Mouse (Mus musculus): ENCODE results near the gene Vsir.
A peak's percentile ranks its signal among the peaks of the same experiment; 100 is the strongest.

Vsir gene

DNA sequence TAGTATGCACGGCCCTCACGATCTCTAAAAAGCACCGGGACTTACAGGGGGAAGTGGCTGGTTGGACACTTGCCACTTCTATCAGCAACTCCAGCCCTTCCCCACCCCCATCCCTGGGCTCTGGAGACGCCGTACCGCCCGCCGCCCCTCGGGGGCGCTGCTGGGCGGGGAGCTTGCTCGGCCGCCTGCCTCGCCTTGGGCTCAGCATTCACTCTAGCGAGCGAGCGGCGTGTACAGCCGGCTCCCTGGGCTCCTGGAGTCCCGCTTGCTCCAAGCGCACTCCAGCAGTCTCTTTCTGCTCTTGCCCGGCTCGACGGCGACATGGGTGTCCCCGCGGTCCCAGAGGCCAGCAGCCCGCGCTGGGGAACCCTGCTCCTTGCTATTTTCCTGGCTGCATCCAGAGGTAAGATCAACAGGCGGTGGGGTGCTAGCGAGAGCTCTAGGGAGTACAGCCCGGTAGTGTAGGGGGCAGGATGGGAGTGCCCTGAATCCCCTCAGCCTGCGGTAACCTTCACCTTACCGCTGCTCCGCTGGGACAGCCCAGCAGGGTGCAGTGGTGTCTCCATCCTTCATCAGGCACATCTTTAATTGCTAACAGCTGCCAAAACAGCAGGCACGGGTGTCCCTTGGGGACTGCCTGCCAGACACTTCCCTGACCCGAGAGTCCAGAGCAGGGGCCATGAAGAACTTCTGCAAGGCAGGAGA lies at the start of gene Vsir:
TSS of gene Vsir (plus strand) at position 151 of the 705 bp plus-strand sequence.
- peak; percentile 56 to 65 for DNase-seq (ENCODE audit: low spot score in 2 of 2)

DNA sequence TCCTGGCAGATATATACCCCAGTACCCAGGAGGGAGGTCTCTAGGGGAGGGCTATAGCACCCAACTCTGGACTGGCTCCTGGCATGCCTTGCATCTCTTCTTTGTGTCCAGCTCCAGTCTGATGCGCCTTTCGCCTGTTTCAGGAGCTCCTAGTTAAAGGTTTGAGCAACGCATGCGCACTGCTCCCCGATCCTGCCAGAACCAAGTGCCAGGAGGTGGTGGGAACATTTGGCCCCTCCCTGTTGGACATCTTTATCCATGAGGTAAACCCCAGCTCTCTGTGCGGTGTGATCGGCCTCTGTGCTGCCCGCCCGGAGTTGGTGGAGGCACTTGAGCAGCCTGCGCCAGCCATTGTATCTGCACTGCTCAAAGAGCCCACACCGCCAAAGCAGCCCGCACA lies 47.0 kb upstream of the Vsir start:
- DNase-seq (ENCODE audit: low spot score in 2 of 2): no peak

DNA sequence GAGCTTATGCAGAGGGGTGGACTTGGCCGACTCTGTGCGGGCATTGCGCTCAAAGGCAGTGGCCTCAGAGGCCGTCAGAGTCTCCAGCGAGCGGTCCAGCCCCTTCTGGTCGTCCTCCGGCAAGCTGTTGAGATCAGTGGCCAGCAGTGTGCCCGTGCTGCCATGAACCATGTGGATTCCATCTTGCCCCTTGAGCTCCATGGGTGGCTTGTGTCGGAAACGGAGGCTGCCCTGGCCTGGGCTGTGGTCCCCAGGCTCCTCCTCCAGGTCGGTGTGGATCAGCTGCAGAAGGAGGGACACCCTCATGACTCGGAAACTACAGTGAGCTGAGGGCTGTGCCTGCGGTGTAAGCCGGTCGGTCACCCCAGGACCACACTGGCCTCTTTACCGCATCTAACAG lies 43.2 kb upstream of the Vsir start:
- no peak for DNase-seq (ENCODE audit: low spot score in 2 of 2)

DNA sequence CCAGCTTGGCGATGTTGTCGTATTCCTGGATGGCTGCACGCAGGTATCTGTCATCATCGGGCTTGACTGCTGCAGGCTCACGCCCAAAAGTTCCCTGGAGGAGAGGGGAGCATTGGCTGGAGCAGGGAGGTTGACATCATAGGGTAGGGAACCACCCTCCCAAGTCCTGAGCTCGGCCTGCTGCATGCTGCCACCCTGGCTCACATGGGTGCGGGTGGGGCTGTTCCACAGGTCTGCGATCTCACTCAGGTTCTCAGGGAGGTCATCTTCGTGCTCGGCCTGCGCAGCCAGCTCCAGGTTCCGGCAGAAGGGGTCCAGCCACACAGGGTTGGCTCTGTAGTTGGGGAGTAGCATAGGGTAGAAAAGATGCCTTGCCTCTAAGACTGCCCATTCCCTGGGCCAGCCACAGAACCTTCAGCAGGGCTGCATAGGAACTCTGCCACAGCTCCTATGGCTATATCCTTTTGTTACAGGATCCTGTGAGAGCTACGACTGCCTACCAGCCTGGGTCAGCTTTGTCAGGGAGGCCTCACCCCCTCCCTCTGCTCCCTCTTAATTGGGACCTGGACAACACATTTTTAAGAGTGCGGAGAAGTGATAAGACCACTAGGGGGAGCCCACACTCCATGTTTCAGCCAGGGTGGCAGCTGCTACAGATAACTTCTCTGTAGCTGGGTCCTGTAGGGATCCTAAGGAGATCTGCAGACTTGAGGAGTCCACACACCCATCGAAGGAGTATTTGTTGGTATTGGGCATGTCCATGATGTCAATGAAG lies 41.6 kb upstream of the Vsir start:
- peak; percentile 66 to 69 for DNase-seq (ENCODE audit: low spot score in 2 of 2)

DNA sequence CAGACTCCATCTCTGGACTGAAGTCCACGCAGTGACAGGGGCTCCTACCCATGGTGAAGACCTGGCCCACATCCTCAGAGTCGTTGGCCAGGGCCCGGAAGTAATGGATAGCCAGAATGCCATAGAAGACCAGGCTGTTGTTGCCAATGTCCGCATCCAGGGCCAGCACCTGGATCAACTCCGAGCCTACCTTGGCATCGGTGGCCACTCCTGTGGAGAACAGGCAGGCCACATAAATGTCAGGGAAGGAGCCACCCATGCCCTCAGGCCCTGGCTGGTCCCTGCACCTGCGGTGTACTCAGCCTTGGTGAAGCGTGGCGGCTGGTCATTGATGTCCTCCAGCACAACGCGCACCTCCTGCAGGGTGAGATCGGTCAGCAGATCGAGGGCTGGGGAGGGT lies 36.0 kb upstream of the Vsir start:
- DNase-seq (ENCODE audit: low spot score in 2 of 2): no peak

DNA sequence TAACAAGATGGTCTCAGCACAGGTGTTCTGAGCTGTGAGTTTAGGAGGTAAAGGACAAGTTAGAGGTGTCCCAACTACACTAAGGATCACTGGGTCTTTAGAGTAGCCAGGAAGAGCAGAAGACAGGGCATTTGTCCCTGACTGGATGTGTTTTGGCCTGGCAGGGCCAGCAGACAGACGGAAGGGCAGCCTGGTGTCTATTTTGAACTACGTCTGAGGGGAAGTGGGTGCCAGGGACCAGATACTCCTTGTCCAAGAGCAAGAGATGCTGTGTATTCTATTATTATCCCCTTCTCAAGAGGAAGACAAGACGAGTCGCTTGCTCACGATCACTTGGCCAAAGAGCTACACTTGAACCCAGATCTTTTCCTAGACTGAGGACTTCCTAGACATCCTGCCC lies 33.0 kb upstream of the Vsir start:
- no peak for DNase-seq (ENCODE audit: low spot score in 2 of 2)

DNA sequence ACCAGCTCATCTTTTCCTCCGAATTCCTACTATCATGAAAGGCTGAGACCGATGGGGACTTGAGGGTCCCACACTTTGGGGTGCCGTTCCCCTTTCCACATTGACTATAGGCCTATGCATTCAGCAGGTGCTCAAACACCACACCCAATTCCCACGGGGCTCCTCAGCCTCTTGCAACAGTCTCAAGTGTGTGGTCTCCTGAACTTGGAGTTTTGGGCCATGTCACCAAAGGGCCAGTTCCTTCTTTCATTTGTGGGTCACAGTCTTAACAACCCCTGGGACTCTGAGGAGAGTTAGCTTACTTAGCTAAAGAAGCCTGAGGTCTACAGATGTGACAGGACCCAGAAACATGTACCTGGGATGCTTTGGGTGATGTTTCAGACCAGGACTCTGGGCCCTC lies 30.5 kb upstream of the Vsir start:
- DNase-seq (ENCODE audit: low spot score in 2 of 2): no peak

DNA sequence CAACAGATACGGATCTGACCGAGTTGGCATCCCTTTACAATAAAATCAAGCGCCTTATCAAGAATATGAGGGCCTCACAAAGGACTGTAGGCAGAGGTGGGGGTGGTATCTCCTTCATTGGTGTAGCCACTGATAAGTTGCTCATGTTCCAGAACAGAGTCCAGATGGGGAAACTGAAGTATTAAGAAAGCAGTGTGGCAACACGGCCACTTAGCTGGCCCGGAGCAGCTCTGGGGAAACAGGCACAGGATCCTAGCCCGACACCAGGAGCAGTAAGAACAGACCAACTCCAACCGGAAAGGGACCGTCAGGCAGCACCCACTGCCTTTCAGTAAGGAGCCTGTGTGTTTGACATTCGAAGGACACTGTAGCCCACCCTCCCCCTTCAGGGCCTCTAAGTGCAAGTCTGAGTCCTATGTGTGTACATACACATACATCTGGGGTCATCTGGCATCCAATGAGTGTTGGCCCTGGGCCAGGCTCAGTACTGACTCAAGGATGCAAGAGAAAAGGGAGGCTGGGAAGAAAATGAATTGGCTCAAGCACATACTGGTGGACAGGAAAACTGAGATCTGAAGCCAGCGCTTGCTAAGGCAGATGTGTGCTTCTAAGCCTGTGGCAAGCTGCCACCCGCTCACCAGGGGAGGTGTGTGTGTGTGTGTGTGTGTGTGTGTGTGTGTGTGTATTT lies 17.5 kb upstream of the Vsir start:
- DNase-seq (ENCODE audit: low spot score in 2 of 2): no peak

DNA sequence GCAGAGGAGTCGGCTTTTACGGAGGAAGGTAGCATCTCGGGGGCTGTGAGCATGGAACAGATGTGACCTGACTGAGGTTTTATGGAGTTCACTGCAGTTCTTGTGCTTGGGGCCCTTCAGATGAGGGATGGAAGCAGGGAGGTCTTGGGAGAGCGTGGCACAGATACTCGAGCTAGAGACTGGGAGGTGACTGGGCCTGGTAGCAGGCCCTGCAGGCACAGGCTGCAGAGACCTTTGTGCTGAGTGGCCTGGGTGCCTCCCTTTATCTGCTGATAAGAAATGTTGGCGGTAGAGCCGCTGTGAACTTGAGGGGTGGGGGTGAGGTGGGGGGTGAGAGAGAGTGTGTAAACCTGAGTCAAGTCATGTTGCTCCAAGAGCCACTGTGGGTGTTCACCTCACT lies 12.1 kb upstream of the Vsir start:
- no peak for DNase-seq (ENCODE audit: low spot score in 2 of 2)

DNA sequence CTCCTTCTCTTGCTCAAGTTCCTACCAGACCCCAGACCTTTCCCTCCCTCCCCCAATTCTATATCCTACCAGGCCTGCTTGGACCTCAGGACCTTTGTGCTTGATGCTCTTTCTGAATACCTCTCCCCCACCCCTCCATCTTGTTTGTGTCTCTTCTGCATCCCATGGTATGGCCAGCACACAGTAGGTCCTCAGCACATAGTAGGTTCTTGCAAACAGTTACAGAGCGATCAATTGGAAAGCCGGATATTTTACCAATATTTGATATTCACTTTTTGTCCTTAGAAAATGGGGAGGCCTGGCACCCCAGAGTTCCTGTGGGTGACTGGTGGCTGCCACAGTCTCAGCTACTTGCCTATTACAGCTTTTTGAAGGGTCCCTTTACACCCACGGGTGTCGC lies 11.6 kb upstream of the Vsir start:
- DNase-seq (ENCODE audit: low spot score in 2 of 2): no peak

DNA sequence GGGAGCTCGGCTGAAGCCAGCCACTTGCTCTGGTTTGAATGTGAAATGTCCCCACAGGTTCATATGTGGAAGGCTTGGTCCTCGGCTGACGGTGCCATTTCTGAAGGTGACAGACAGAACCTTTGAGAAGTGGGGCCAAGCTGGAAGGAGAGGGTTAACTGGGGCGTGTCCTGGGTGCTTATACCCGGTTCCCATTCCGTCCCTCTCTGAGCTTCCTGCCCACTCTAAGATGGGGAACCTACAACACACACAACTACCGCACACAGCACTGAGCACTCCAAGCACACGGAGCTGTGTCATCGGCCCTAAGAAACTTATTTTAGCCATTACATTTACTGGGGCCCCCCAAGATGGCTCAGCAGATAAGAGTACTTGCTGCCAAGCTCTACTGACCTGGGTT lies 5.1 kb upstream of the Vsir start:
- DNase-seq (ENCODE audit: low spot score in 2 of 2): no peak

DNA sequence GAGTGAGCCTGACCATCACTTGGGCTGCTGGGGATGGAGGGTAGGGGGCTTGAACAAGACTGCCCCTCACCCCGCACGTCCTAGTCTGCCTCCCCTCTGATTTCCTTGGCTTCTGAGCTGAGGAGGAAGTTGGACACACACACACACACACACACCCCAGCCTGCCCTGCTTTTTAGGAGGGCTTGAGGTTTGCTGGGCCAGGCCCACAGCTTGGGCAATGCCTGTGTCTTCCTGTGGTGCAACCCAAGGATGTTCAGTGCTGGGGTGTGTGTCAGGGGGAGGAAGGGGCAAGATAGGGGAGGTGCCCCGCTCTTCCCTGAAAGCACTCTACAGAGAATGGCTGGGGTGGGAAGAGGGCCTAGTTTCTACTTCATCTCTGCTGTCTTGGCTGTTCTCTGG lies 2.5 kb upstream of the Vsir start:
- DNase-seq (ENCODE audit: low spot score in 2 of 2): no peak

DNA sequence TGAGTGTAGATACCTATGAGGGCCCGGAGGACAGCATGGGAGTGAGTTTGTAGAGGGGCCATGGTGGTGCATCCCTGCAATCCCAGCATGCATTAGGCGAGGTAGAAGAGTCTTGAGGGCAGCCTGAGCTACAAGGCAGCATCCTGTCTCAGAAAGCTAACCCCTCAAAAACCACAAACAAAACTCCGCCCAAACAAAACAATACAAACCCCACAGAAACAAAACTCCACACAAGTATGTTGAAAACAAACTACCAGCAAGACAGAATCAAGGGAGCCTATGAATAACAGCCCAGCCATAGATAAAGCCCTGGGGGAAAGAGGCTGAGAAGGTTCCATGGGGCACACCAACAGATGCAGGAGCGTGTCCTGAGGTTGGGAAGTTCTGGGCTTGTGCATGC lies 595 bp upstream of the Vsir start:
- no peak for DNase-seq (ENCODE audit: low spot score in 2 of 2)

DNA sequence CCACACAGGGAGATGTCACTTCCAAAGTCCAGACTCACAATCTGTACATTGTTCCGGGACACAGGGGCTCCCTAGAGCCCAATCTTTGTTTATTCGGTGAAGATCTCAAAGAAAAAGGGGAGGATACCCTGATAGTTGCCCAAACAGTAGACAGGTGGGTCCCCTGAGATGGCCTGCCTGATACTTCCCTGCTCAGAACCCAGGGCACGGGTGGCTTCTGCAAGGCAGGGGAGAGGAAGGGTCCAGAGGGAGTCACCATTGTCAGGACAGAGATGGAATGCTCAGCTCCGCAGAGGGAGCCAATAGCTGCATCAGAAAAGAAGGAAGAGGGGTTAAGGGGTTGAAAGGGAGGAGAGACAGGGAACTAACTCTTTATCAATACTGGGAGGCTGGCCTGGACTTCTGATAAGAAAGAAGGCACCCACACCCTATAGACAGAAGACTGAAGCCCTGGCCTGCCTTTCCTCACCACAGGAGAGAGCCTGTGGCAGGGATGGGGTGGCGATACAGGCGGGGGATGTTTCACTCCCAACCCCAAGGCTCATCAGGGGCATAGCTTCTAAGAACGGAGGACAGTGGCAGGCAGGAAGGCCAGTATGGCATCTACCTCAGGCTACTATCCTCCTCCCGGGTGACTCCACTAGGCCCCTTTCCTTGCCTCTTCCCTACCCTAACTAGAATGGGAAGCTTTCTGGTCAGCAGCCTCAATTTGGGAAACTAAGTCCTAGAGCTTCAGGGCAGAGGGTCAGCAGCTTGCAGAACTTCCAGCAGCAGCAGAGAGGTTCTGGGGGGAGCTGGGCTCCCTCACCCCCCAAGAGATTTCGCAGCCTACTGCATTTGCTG lies 1.3 kb downstream of the Vsir start:
- DNase-seq (ENCODE audit: low spot score in 2 of 2): no peak

DNA sequence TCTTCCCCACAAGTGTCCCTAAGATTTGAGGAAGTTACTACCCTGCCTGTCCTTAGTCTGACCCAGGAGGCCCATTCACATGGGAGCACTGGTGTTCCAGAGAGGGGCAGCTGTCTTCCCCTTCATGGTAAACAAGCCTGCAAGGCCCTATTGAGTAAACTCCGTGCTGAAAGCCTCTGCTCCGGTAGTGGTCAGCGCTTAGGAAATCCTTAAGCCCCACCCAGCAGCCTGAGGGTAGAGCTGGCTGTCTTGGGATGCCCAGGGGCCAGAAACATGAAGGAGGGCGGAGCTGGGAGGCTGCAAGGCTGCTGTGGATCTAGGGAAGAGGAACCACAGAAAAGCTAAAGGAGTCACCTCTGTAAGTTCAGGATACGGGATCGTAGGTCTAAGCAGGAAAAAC lies 2.4 kb downstream of the Vsir start:
- no peak for DNase-seq (ENCODE audit: low spot score in 2 of 2)

DNA sequence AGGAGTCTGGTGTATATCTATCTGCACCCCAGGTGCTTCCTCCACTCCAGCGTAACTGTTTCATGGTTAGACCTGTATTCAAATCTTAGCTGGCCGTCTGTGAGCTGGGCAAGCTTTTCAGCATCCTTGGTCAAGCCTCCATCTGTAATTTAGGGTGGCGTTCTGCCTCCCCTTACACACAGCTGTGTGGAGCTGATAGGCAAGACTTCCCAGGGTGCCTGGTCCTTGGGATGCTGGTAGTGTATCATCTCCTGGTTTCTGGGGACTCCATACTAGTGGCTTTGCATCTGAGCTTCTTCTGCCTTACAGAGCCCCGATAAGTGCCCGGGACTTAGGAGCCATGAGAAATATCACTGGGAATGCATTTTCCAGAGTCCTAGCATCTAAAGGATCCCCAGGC lies 3.0 kb downstream of the Vsir start:
- no peak for DNase-seq (ENCODE audit: low spot score in 2 of 2)

DNA sequence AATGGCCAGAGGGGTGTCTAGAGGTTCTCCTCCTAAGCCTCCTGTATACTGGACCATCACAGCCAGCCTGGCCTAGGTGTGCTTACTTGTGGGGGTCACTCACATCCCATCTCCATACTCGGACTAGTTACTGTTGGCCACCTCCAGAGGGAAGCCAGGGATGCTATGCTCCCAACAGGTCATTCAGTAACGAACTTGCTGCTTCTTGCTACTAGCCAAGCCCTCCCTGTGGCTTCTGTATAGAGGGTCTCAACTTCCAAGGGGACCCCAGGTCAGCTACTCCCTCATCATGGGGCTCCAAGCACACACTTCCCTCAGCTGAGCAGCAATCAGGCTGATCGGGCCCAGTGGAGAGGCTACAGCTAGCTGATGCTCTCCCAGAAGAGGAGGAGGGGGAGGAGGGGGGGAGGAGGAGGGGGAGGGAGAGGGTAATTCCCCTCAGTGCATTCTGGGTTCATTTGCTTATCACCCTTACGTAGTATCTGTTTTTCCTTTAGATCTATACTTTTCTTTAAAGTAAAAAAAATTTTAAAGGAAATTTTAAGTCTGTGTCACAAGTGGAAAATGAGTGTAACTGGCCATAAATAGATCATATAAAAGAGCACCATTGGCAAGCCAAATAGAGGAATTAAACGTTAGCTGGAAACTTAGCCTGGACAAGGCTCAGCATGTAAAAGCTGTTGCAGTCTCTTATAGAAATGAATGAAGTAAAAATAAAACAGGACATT lies 3.6 kb downstream of the Vsir start:
- DNase-seq (ENCODE audit: low spot score in 2 of 2): no peak

DNA sequence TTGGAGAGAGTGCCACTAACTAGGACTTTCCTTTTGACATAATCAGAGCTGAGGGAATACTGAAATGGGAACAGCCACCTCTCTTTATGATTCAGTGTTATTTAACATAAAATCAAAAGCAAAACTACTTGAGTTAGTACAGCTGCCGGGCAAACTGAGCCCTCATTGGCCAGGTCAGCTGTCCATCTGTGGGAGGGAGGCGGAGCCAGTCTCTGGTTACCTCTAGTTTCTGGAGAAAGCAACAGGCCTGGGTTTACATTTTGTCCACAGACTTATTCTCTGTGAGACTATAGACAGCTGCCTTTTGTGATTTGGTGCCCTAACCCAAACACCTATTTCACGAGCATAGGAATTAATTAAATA lies 4.1 kb downstream of the Vsir start:
- DNase-seq (ENCODE audit: low spot score in 2 of 2): peak in 1 of 2 experiments; percentile 60

DNA sequence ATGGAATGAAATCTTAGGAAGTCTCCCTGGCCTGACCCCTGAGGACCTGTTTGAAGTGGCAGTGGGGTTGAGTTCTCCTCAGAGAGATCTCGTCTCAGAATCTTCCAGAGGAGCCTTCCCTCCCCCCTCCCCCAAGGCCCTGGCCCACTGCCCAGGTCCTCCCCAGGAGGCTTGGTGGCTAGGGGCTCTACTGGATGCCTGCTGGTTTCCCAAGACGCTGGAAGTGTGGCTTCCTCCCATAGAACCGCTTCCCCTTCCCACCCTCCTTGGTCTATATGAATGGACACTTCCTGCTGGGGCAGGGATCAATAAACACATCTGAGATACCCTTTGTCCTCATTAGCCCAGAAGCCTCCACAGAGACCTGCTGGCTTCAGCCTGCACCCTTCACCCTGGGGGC lies 4.6 kb downstream of the Vsir start:
- no peak for DNase-seq (ENCODE audit: low spot score in 2 of 2)

DNA sequence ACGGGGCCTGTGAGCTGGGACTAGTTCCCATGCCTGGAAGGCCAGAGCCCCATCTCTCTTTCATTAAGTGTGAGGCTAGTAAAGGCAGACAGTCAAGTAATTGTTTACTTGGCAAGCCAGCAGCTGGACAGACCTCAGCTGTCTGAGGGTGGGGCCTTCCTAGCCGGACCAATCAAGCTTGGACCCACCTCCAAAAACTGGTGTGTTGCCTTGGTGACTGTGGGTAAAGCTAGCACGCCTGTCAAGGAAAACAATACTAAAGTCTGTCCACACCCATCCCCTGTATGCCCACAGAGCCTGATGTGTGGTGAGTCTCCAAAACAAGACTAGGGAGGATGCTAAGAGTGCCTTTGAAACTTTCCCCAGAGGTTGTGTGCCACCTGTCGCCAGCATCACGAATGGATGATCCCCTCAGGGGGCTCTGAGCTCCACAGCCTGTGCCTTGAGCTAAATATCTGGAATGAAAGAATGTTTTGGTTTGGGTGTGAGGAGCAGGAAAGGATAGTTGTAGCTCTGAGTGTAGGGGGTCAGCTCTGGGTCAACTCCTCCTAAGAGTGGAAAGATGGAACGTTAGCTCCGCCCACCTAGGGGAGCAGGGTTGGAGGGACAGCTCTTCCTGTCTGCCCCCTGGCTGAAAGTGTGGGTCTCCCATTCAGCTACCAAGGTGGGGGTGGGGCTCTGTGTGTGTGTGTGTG lies 5.3 kb downstream of the Vsir start:
- no peak for DNase-seq (ENCODE audit: low spot score in 2 of 2)
